Mouse (Mus musculus) neutrophil, adult 5-6 weeks (primary cell): ENCODE measurements around the gene Rab15. TPM values are rescaled to one million over a fixed set of nuclear protein-coding genes. Genes with fewer than 3 reads are reported as not detected.

Experiments used
- total RNA-seq: library from RNA; stranded (forward); fragments of 200-1000 nt; gene quantifications from 2 replicates; pipeline ENCODE4 v1.2.3, GENCODE M21; 2017

Gene Rab15
- total RNA-seq, 1 experiment from 2014 or later: not detected

Other genes starting within 250 kb of the Rab15 start
- 1.4 and 2.0 TPM in 2 replicates for gene Sptb, start 112.4 kb downstream of the Rab15 start, total RNA-seq
- 31.2 and 49.4 TPM in 2 replicates for gene Churc1, start 57.4 kb downstream of the Rab15 start, total RNA-seq
- 6.2 and 6.4 TPM in 2 replicates for gene Fntb, start 57.3 kb downstream of the Rab15 start, total RNA-seq
- gene Gpx2, start 27.4 kb downstream of the Rab15 start, total RNA-seq: not detected in 2 replicates
- 238 and 243 TPM in 2 replicates for gene Max, start 139.3 kb upstream of the Rab15 start, total RNA-seq